Mouse (Mus musculus): Measurements from ENCODE around the gene Nhsl2. TPM values are rescaled to one million over a fixed set of nuclear protein-coding genes. Genes with fewer than 3 reads are reported as not detected.

The Nhsl2 gene
- polyA plus RNA-seq, 1 experiment from 2014 or later: 30.5 TPM

- 10% methylated on average over 7 of the region's 7 CpGs for WGBS
- Histone ChIP-seq H3K4me1 (peaks cover 34% of the 10 kb centered on the region), H3K9me3 (no peaks in the 10 kb centered on the region), H3K4me3 (peak overlapping the region; percentile 55), H3K27me3 (ENCODE audit: insufficient read depth, poor library complexity, severe bottlenecking) (peaks cover 85% of the 10 kb centered on the region), H3K27ac (peak overlapping the region; percentile 83), H3K36me3 (no peaks in the 10 kb centered on the region)
- no peak for DNase-seq (ENCODE audit: low spot score)
These were observed 155.2 kb downstream of the Nhsl2 start for GRCm38 (mm10) chrX:102004370-102004769.

DNA sequence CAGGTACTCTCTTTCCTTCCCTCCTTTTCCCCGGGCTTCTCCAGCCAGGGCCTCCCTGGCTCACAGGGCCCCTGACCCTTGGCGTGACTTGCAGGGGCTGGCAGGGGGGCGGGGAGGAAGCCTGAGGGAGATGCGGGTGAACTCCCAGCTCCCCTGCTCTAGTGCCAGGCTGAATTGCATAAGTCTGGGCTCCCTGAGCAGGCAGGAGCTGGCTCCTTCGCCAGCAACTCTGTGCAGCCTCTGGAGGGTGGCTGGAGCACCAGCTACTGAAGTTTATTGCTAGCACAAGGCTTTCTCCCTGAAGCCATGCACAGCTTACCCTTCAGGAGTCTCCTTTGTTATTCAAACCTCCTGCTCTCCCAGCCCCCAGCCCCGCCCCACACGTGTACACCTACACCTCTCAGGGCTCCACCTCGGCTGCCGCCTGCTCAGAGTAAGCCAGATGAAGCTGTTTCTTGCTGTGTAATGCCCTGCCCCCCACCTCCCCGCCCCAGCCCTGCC, 156.0 kb downstream of the Nhsl2 start:
- DNase-seq (ENCODE audit: low spot score): no peak
- Histone ChIP-seq H3K27me3 (ENCODE audit: insufficient read depth, poor library complexity, severe bottlenecking) (peaks cover 80% of the 10 kb centered on the region), H3K4me3 (peak overlapping the region; percentile 55), H3K4me1 (peaks cover 34% of the 10 kb centered on the region), H3K9me3 (no peaks in the 10 kb centered on the region), H3K36me3 (no peaks in the 10 kb centered on the region), H3K27ac (peak overlapping the region; percentile 83)
- 9% methylated on average over 10 of the region's 10 CpGs for WGBS

- H3K27ac ChIP-seq: no peak overlapping the region
- H3K36me3 ChIP-seq: no peaks in the 10 kb centered on the region
- H3K9me3 ChIP-seq: no peaks in the 10 kb centered on the region
- no peak for DNase-seq (ENCODE audit: low spot score)
- H3K4me3 ChIP-seq: no peak overlapping the region
- peaks cover 70% of the 10 kb centered on the region for H3K27me3 ChIP-seq (ENCODE audit: insufficient read depth, poor library complexity, severe bottlenecking)
- WGBS: 41% methylated on average over 2 of the region's 2 CpGs
- peaks cover 26% of the 10 kb centered on the region for H3K4me1 ChIP-seq
These were observed 158.8 kb downstream of the Nhsl2 start for GRCm38 (mm10) chrX:102007935-102008334.

DNA sequence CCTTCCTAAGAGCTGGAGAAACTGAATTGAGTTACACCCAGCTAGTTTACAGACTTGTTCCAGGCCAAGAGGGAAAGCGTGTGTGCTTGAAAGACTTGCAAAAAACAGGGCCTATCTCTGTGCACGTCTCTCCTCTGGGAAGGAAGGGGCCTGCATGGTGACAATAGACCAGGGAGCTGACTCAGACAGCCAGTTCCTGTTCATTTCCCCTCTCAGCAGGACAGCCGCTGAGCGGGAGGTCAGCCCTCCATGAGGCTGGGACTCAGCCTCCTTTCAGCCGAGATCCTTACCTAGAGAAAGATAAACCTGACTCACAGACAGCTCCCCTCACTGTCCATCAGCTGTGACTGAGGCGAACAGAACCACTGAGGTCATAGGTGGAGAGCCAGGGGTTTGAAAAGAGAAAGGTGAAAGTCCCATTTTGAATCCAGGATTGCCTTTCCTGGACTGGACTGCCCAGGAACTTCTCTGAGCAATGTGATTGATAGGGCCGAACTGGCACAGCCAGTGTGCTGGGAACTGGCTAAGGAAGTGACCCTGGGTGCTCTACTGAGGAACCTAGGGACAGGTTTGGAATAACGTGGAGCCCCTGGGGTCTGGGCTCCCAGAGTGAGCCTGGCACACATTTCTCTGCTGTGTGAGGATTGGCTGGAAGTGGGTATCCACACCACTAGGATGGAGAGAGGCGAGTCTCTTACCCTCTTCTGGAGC, 168.2 kb downstream of the Nhsl2 start:
- Histone ChIP-seq H3K4me1 (peaks cover 37% of the 10 kb centered on the region), H3K27me3 (ENCODE audit: insufficient read depth, poor library complexity, severe bottlenecking) (peaks cover 59% of the 10 kb centered on the region; the same call in 1 of the 2 replicates), H3K4me3 (no peak overlapping the region), H3K36me3 (no peaks in the 10 kb centered on the region), H3K9me3 (no peaks in the 10 kb centered on the region), H3K27ac (peak overlapping the region; percentile 79)
- WGBS: 27% methylated on average over 9 of the region's 9 CpGs
- DNase-seq (ENCODE audit: low spot score): no peak

GRCm38 (mm10) chrX:102018890-102019289, 169.7 kb downstream of the Nhsl2 start:
- DNase-seq (ENCODE audit: low spot score): peak; percentile 84
- no peaks in the 10 kb centered on the region for H3K9me3 ChIP-seq
- H3K36me3 ChIP-seq: no peaks in the 10 kb centered on the region
- H3K4me1 ChIP-seq: peaks cover 40% of the 10 kb centered on the region
- H3K27ac ChIP-seq: peak overlapping the region; percentile 72; the same call in 1 of the 2 replicates
- peak overlapping the region; percentile 24; the same call in 1 of the 2 replicates for H3K4me3 ChIP-seq
- 27% methylated on average over 3 of the region's 3 CpGs for WGBS
- H3K27me3 ChIP-seq (ENCODE audit: insufficient read depth, poor library complexity, severe bottlenecking): peaks cover 65% of the 10 kb centered on the region; the same call in 1 of the 2 replicates

- no peak for DNase-seq (ENCODE audit: low spot score)
- Histone ChIP-seq H3K27me3 (ENCODE audit: insufficient read depth, poor library complexity, severe bottlenecking) (peaks cover 62% of the 10 kb centered on the region; the same call in 1 of the 2 replicates), H3K4me1 (peaks cover 40% of the 10 kb centered on the region), H3K4me3 (no peak overlapping the region), H3K36me3 (no peaks in the 10 kb centered on the region), H3K9me3 (no peaks in the 10 kb centered on the region), H3K27ac (peak overlapping the region; percentile 60)
- WGBS: 54% methylated on average over 7 of the region's 7 CpGs
These were observed 170.5 kb downstream of the Nhsl2 start for GRCm38 (mm10) chrX:102019471-102020240.

DNA sequence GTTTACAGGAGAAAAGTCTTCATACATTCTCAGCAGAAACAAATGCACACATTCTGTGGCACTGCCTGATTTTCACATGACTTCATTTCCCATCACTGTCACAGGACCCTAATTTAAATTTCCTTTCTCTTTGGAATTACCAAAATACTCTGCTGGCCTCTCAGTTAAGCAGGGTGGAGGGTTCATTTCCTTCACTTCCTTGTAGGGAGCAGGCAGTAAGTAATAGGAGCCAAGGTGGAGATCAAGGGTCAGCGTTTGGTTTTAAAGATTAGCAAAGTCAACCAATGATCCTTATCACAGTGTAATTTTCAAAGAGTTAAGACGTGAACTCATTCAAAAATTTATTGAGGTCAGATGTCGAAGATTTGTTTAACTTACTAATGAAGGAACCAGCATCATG, 175.8 kb downstream of the Nhsl2 start:
- Histone ChIP-seq H3K36me3 (no peaks in the 10 kb centered on the region), H3K27me3 (ENCODE audit: insufficient read depth, poor library complexity, severe bottlenecking) (peaks cover 26% of the 10 kb centered on the region; the same call in 1 of the 2 replicates), H3K9me3 (no peaks in the 10 kb centered on the region), H3K27ac (no peak overlapping the region), H3K4me1 (peaks cover 10% of the 10 kb centered on the region), H3K4me3 (no peak overlapping the region)
- 65% methylated on average over 3 of the region's 3 CpGs for WGBS
- DNase-seq (ENCODE audit: low spot score): no peak

DNA sequence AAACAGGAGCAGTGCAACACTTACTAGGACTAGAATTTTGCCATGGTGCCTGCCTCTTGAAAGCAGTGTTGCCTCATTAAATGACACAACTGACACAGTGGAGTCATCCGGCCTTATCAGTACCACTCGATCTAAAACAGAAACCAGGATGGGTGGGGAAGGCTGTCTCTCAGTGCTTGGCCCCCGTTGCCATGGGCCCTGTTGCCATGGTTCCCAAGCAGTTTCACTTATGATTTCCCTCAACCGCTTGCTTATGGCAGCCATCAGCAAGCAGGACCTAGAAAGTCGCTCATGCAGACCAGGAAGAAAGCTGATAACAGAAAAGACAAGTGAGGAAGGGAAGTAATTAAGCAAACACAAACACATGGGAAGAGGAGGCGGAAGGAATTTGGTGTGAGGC, 182.7 kb downstream of the Nhsl2 start:
- Histone ChIP-seq H3K9me3 (no peaks in the 10 kb centered on the region), H3K27me3 (ENCODE audit: insufficient read depth, poor library complexity, severe bottlenecking) (peaks cover 11% of the 10 kb centered on the region; the same call in 1 of the 2 replicates), H3K36me3 (no peaks in the 10 kb centered on the region), H3K27ac (no peak overlapping the region), H3K4me1 (peaks cover 10% of the 10 kb centered on the region; the same call in 1 of the 2 replicates), H3K4me3 (no peak overlapping the region)
- 37% methylated on average over 6 of the region's 6 CpGs for WGBS
- no peak for DNase-seq (ENCODE audit: low spot score)

DNA sequence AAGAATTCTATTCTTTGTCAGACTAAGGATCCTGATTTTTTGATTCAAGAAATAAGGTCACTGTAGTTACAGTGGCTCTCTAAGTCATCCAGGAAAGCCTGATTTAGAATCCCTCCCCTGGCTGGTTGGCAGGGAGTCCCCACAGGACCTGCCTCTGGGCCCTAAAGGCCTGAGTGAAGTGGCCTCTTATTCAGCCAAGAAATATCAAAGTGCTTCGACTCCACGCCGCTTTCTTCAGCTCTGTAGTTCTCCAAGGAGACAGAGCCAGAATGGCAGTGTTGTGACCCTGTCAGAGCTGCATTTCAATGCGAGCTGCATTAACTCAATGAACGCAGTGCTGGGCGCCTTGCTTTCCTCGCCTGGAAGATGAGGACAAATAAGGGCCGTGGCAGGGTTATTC, 183.2 kb downstream of the Nhsl2 start:
- Histone ChIP-seq H3K27me3 (ENCODE audit: insufficient read depth, poor library complexity, severe bottlenecking) (peaks cover 16% of the 10 kb centered on the region; the same call in 1 of the 2 replicates), H3K4me3 (no peak overlapping the region), H3K36me3 (0 out of 2 replicates have a peak, but pooled peaks cover 1% of the 10 kb centered on the region), H3K27ac (no peak overlapping the region), H3K4me1 (peaks cover 10% of the 10 kb centered on the region; the same call in 1 of the 2 replicates), H3K9me3 (no peaks in the 10 kb centered on the region)
- WGBS: 54% methylated on average over 8 of the region's 8 CpGs
- DNase-seq (ENCODE audit: low spot score): no peak

- no peak overlapping the region for H3K4me3 ChIP-seq
- WGBS: 67% methylated on average over 2 of the region's 2 CpGs
- H3K4me1 ChIP-seq: peaks cover 10% of the 10 kb centered on the region; the same call in 1 of the 2 replicates
- no peak overlapping the region for H3K27ac ChIP-seq
- DNase-seq (ENCODE audit: low spot score): no peak
- H3K27me3 ChIP-seq (ENCODE audit: insufficient read depth, poor library complexity, severe bottlenecking): peaks cover 17% of the 10 kb centered on the region; the same call in 1 of the 2 replicates
- 0 out of 2 replicates have a peak, but pooled peaks cover 1% of the 10 kb centered on the region for H3K36me3 ChIP-seq
- H3K9me3 ChIP-seq: no peaks in the 10 kb centered on the region
These were observed 184.4 kb downstream of the Nhsl2 start for GRCm38 (mm10) chrX:102033566-102033965.

DNA sequence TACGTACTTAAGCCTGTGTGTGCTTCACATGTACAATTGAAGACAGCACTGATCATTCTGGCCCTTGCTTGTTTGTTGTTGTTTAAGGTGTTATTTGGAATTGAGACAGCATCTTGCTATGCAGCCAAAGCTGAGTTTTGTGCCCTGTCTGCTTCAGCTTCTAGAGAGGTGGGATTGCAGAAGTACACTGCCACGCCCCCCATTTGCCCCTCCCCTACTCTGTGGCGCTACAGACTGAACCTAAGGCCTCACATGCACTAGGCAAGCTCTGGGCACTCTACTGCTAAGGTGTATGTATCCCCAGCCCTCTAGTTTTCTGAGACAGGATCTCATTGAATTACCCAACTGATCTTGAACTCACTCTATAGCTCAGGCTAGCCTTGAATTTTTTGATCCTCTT, 186.5 kb downstream of the Nhsl2 start:
- 65% methylated on average over 3 of the region's 3 CpGs for WGBS
- peaks cover 14% of the 10 kb centered on the region; the same call in 1 of the 2 replicates for H3K27me3 ChIP-seq (ENCODE audit: insufficient read depth, poor library complexity, severe bottlenecking)
- no peak overlapping the region for H3K4me3 ChIP-seq

DNA sequence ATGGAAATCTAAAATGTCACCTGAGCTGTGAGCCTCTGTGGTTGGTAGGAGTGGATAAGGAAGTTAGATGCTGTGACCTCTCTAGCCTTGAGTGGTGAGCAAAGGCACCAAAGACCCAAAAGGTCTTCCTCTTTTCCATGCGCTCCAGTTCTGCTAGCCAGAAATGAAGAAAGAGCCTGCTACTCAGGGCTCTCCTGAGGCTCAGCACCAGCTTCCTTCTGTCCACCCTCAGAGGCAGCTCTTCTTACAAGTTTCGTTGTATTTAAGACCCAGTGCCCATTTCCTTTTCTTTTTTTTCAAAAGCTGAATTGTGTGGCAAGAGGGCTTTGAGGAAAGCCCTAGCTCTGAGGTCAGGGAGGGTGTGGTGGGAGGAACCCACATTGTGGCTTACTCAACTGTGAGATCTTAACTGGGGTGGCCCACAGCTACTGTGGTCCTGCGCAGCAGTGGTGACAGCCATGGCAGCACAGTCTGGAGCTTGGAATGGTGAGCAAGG, 187.7 kb downstream of the Nhsl2 start:
- Histone ChIP-seq H3K27ac (no peak overlapping the region), H3K27me3 (ENCODE audit: insufficient read depth, poor library complexity, severe bottlenecking) (peaks cover 14% of the 10 kb centered on the region; the same call in 1 of the 2 replicates), H3K4me3 (no peak overlapping the region), H3K36me3 (peaks cover 7% of the 10 kb centered on the region; the same call in 1 of the 2 replicates), H3K4me1 (peaks cover 6% of the 10 kb centered on the region; the same call in 1 of the 2 replicates), H3K9me3 (no peaks in the 10 kb centered on the region)
- no peak for DNase-seq (ENCODE audit: low spot score)
- WGBS: 89% methylated on average over 3 of the region's 3 CpGs

More for the DNA sequence above, 186.5 kb downstream of the Nhsl2 start:
- DNase-seq (ENCODE audit: low spot score): no peak
- H3K4me1 ChIP-seq: peaks cover 10% of the 10 kb centered on the region; the same call in 1 of the 2 replicates
- H3K9me3 ChIP-seq: no peaks in the 10 kb centered on the region
- H3K36me3 ChIP-seq: peaks cover 7% of the 10 kb centered on the region; the same call in 1 of the 2 replicates
- H3K27ac ChIP-seq: no peak overlapping the region

Data from heart, embryonic 10.5 days (tissue).